Mouse (Mus musculus) spleen, postnatal 4 days (tissue): ENCODE results near the gene Samd1.
A peak's percentile ranks its signal among the peaks of the same experiment; 100 is the strongest.

Experiments
- DNase-seq, 2 experiments: peaks; one replicate each; pipeline ENCODE4 v3.0.0; 2022; ENCODE audit warnings: low spot score in 2 of 2

Gene Samd1

DNA sequence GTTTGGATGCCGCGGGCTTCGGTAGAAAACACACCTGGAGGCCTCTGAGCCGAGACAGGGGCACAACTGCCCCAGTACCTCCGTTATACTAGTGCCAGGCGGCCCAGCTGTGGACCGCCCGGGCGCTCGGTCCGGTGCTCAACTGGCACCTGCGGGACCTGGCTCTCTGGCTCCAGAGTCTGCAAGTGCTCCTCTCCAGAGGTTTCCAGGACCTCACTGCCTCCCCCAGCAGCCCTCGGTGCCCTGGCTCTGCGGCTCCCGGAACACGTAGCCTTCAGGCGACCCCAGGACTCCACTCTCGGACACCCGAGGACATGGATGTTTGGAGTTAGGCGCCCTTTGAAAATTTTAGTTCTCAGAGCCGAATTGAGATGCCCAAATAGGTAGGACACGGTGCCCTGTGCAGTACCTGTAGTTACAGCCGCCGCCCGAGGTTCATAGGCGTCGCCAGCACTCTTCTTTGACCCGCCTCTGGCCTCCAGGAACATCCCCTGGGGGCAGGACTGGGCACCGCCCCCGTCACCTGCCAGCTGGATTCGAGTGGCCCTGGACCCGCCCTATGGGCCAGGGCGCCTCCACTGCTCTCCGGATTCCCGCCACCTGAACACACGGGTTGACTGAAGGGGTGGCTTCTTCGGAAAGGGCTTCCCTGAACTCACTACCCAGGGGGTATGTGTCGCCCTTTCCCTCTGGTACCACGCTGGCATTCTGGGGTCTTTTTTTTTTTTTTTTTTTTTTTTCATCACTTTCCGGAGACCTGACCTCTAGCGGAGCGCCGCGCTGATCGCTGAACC, 14.4 kb downstream of the Samd1 start, which contains the start of gene 2210011C24Rik:
Gene 2210011C24Rik (minus strand): TSS at position 467 of the 794 bp plus-strand sequence.
- no peak for DNase-seq

DNA sequence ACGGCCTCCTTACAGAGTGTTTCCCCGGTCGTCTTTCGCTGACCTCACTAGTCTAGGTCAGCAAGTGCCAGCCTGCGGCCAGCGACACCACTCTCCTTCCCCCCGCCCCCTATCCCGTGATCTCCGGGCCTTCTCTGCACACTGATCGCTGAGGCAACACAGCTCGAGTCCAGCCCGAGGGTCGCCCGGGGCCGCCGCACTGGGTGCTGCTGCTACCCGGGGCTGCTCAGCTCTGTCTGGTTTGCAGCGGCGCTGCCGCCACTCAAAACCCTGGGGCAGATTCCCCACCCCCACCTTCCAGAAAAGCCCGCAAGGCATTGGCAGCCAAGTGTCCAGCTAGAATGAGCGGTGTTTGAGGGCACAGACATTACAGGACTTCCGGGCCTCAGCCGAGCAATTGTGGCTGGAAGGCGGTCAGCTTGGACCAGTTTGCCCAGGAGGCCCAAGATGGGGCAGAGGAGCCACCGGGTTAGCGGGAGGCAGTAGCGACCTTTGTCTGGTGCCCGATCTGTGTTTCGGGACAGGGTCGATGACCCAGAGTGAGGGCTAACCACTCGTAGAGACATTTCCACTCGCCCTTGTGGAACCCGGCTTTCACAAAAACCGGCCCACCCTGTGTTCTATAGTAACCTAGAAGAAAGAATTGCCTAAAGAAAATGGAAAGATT, 15.2 kb downstream of the Samd1 start:
- no peak for DNase-seq

DNA sequence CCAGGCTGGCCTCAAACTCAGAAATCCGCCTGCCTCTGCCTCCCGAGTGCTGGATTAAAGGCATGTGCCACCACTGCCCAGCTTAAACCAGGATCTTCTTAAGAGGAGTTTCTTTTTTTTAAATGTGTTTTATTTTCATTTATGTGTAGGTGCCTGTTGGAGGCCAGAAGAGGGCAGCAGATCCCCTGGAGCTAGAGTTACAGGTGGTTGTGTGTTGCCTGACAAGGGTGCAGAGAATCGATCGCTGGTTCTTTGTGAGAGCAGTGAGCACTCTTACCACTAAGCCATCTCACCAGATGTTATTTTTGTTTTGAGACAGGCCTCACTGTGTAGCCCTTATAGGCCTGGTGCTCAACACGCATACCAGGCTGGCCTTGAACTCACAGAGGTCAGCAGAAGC, 18.4 kb downstream of the Samd1 start:
- DNase-seq, result no peak

DNA sequence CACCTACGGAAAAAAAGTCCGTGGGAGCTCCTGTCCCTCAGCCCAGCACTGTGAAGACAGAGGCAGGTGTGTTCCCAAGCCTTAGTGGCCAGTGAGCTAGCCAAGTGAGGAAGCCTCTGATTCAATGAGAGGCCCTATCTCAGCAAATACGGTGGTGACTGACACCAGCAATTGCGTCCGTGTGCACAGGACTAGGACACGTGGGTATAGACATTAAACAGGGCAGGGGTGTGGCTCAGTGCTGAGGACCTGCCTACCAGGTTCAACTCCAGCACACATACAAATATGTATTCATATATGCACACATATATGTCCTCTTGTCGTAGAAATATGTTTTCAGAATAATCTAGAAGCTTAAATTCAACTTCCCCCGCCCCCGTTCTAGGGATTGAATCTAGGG, 22.3 kb downstream of the Samd1 start:
- no peak for DNase-seq

DNA sequence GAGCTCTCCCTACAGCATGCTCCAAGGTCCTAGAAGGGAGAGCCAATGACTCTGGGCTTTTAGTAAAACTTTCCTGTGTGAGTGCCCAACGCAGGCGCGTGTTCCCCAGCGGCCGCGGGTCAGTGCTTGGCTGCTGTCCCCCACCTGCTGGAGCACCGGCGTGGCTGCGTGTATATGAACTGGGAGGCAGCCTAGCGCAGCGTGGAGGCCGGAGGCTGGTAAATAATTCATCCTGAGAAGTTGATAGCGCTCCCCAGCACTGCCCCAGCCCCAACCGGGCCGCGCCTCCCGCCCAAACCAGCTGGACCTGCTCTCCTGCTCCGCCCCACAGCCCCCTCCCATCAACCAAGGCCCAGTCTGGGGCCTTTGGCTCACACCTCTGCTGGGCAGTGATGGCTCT, 23.6 kb downstream of the Samd1 start, which contains the start of gene Palm3:
Gene Palm3 (plus strand): TSS at position 376 of the 400 bp plus-strand sequence.
- DNase-seq, result no peak

DNA sequence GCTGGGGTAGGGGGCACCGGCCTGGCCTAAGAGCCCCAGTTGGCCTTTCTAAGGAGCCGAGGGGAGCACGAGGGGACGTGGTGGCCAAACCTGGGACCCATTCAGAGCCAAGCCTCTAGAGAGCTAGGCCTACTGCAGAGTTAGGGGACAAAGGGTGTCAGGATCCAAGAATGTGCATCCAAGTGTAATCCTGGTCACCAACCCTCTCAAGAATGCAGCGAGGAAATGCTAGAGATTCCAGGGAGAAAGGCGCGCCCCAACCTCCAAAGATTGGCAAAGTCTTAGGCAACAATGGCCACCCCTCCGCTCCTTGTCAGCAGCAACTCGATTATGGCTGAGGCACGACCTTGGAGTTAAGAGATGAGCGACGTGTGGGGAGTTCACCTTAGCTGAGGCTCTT, 24.1 kb downstream of the Samd1 start:
- DNase-seq, result no peak

DNA sequence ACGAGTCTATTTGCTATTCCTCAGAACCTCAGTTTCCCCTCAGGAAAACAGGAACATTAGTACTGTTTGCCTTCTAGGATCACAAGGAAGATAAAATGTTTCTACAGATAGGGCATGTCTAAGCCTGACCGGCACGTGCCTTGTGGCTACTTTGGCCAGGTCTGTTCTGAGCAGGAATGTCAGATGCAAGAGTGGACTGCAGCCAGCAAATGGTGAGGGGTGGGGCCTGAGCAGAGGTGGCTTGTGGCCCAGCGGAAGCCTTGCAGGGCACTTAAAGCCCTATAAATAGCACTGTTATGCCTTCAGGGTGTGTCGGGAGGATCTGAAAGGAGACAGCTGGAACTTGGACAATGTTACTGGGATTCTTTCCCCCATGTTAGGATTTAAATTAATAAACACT, 25.6 kb downstream of the Samd1 start:
- DNase-seq, result no peak

DNA sequence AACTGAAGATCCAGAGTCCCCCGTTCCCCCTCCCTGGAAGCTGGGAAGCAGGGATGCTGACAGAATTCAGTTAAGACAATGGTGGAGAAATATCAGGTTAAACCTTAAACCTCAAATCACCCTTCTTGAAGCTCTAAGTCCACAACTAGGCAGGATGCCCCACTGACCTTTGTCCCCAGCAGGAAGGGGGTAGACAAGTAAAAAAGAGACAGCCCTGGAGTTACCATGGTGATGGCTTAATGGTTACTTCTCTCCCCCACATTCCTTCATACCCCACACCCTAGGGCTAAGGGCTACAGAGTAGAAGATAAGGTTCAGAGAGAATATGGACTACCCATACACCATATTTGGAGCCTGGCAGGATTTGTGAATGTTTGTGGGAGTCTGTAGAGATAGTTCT, 26.2 kb downstream of the Samd1 start:
- no peak for DNase-seq

DNA sequence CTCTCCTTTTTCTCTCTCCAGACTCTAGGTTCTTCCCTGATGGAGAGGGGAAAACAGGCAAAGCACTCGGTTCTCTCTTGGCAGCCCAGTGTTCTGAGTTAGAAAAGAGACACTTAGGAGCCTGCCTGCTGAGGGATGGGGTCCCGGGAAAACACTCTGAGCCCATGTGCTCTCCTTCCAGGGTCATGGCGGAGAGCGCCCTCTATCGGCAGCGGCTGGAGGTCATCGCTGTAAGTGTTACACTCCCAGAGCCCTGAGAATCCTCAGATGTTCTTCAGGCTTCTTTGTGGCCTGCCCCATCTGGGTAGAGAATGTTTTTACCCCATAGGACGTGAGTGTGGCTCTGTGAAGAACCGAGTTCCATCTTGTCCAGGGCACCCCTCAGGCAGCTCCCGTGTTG, 26.7 kb downstream of the Samd1 start:
- peak; percentile 54 to 88 for DNase-seq

DNA sequence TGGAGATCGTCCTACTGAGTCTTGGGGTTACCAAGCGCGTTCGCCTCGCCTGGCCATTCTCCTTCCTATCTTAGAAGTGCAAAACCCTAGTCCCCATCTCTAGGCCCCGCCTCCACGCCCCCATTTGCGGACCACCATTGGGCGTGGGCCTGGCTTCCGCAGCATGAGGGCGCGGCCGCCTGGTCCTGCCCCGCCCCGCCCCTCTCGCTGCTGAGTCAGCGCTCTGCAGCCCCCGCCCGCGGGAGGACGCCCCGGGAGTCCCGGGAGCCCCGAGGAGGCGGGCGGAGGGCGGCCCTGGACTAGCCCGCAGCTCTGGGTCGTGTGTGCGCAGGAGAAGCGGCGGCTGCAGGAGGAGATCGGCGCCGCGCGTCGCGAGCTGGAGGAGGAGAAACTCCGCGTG, 28.4 kb downstream of the Samd1 start:
- peak; percentile 42 to 72 for DNase-seq

DNA sequence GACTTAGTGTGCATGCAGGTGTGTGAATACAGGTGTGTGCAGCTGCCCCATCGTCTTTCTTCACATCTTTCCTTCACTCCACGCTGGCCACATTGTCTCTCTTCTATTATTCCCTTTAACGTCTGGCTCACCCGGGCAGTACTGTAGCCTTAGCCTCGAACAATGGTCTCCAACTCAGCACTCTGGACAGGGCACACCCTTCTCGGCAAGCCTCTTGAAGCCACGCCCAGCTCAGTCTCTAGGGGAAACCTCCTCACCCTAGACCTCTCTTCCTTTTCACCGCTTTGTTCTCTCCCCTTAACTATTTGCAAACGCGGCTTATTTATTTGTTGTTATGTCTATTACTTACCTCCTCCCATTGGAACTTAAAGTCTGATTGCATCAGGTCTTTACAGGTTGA, 30.0 kb downstream of the Samd1 start:
- DNase-seq, result peak in 1 of 2 experiments; percentile 40

DNA sequence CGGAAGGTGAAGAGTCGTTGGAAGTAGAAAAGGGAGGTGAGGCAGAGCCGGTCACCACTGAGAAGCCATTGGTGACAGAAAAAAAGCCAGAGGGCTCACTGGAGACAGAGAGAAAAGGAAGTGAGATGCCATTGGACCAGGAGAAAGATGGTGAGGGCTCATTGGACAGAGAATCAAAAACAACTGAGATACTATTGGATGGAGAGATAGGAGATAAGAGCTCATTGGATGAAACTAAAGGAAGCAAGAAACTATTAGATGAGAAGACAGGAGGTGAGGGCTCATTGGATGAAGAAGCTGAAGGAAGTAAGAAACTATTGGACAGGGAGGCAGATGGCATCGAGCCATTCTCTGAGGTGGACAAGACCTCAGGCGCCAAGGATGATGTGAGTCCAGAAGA, 31.8 kb downstream of the Samd1 start:
- DNase-seq, result no peak

DNA sequence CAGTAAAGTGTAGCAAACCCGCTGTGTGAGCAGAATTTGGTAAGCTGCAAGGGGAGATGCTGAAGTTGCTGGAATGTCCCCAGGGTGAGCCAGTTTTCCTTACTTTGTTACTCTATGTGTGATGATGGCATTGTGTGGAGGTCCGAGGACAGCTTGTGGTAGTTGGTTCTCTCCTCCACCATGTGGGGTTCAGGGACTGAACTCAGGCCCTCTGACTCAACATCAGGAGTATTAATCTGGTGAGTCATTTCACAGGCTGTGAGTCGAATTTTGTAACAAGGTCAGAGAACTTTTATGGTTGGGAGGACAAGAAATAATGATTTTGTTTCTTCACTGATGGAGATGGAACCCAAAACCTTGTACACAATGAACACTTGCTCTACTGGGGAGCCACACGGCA, 35.3 kb downstream of the Samd1 start:
- no peak for DNase-seq

DNA sequence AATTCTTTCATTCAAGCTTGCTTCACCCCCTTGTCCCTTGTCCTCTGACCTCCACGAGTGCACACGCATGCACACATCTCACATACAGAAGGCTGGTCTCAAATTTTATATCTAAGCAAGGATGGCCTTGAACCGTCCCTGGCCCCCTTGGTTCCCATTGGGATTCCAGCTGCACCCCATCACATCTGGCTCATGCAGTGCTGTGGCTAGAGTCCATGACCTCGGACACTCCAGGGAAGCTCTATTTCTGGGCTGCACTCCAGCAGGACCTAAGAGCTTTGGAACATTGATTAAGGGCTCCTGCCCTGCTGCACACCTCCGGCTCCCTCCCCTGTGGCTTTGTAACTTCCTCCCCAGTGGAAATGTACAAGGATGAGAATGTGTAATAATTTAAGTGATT, 40.5 kb downstream of the Samd1 start:
- DNase-seq, result no peak

DNA sequence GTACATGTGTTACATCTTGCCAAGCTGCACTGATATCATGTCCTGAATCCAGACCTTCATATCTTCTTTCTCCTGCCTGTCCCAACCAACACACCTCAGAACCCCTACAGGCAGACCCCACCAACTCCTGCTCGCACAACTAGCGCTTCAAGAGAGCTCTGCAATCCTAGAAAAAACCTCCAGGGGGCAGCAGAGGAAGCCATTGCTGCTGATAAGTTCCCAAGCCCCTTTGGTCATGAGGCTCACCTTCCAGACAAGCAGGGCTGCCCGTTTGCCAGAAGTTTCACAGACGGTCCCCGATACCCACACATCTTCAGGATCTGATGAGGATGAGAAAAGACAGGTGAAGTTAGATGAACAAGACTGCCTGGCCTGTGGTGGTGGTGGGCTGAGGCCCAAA, 41.6 kb downstream of the Samd1 start:
- DNase-seq, result peak; percentile 69 to 87

DNA sequence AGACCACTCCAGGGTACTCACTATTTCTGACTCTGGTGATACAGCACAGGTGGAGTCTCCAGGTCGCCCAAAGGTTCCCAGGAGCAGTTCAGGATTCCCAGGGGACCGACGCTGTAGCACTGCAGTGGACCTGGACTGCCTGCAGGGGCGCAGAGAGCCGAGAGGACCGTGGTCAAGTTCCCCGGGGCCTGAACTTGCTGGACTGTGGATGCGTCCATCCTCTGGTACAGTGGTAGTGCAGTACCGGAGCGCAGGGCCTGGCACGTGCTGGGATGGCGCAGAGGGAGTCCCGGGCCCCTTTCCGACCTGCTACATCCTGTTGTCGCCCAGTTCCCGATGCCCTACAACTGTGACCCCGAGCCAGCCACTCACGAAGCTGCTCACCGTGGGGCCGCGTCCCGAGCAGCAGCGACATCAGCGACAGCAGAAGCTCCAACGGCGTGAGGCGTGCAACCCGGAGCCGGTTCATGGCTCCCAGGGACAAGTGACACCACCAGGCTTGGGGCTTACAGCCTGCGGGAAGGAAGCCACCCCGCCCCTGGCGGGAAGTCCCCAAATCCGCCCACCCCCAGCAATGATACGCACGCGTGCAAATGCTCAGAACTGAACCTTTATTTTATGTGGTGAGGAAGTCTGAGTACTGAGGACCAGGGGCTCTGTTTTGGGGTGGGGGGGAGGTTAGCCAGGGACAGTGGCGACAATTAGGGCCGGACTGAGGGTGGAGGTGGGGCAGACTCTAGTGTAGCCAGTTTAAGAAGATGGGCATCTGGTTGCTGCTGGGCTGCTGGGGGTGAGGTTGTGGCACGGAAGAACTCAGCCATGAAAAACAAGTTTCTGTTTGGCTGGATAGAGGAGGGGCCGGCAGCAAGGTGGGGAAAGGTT, 44.8 kb downstream of the Samd1 start, which contains the start of gene Il27ra:
Gene Il27ra (minus strand): TSS at position 524 of the 882 bp plus-strand sequence.
- peak; percentile 49 to 78 for DNase-seq

DNA sequence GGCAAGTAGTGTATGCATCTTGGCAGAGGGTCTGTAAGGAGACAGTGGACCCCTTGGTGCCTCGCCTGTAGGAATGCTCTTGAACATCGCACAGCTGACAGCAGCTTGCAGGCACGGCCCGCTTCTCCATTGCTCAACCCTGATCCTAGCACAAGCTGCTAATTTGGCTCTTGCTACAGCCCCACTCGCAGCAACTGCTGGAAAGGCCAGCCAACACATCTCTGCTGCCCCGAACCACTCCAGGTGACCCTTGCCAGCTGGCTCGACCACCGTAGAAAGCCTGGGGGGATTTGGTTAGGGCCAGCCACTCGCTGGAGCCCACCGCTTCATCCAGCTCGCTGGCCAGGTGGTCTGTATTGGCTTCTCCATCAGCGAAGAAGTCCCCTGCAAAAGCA, 45.5 kb downstream of the Samd1 start:
- no peak for DNase-seq

DNA sequence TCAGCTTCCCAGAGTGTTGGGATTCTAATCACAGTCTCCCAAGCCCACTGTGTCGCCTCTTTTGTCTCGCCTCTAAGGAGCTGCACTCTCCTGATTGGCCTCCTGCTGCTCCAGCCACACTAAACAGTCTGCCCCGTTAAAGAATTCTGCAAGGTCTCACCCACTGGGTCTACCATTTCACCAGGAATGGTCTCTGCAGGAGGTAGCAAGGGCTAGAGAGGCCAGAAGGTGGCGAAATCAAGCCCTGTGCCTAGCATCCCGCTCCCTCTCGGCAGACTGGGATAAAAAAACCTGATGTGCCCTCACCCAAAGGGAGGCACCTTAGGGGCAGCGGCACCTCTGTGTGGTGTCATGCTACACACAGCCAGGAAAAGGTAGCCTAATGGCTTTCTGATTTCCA, 46.6 kb downstream of the Samd1 start:
- no peak for DNase-seq

DNA sequence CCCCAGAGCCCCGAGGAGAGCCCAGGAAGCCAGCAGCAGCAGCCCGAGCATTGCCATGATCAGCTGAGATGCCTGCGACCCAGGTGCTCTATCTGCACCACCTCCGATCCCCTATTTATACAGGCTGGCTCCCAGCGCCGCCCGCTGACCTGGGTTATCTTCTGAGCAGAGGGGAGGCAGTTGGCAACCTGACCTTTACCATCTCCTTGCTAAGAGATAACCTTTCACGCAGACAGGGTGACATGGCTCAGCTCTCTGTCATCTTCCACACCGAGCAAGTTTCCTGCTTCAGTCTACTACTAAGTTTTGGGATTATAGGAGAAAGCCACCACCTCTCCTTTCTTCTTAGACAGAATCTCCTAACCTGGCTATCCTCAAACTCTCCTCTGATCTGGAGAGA, 47.4 kb downstream of the Samd1 start, which contains the start of gene Rln3:
Gene Rln3 (minus strand): TSS at position 101 of the 400 bp plus-strand sequence.
- DNase-seq, result no peak

DNA sequence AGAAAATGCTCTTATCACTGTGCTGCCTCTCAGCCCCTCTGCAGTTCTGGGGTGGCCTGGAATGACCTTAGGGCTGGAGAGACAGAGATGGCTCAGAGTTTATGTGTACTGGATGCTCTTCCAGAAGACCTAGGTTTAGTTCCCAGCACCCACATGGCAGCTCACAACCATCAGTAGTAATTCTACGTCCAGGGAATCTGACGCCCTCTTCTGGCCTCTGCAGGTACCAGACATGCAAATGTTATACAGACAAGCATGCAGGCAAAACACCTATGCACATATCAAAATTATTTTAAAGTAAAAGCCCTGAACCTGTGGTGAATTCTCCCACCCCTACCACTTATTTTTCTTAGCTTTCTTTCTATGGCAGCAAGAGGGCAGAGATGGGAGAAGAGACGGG, 49.0 kb downstream of the Samd1 start:
- DNase-seq, result no peak

DNA sequence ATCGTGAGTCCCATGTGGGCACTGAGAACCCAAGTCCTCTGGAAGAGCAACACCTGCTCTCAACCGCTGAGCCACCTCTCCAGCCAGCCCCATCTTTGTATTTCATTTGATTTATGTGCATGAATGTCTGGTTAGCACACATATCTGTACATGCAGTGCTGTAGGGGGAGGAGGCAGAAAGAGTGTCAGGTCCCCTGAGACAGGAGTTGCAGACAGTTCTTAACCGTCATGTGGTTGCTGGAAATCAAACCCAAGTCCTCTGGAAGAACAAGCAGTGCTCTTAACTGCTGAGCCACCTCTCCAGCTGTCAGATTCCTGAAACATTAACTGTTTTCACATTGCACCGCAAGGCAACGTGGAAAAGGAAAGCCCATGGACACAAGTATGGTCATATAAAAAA, 50.7 kb downstream of the Samd1 start:
- no peak for DNase-seq
